Mouse (Mus musculus): ENCODE results near the gene Coro2b.

The Coro2b gene

GRCm38 (mm10) chr9:62394163-62394562 lies 142.7 kb downstream of the Coro2b start:
- in situ Hi-C loops (cut with MboI, MseI), result no loop called here

- in situ Hi-C loops (cut with MboI, MseI), result no loop called here
Measured at GRCm38 (mm10) chr9:62393531-62393930, 143.3 kb downstream of the Coro2b start.

- in situ Hi-C loops (cut with MboI, MseI), result no loop called here
Measured at GRCm38 (mm10) chr9:62389735-62390134, 147.1 kb downstream of the Coro2b start.

- in situ Hi-C loops (cut with MboI, MseI), result no loop called here
Measured at GRCm38 (mm10) chr9:62385727-62386518, 150.9 kb downstream of the Coro2b start.

GRCm38 (mm10) chr9:62385062-62385461 lies 151.8 kb downstream of the Coro2b start:
- in situ Hi-C loops (cut with MboI, MseI), result no loop called here

- in situ Hi-C loops (cut with MboI, MseI), result no loop called here
Measured at GRCm38 (mm10) chr9:62382519-62383084, 154.2 kb downstream of the Coro2b start.

- in situ Hi-C loops (cut with MboI, MseI), result no loop called here
Measured at GRCm38 (mm10) chr9:62381402-62381913, 155.4 kb downstream of the Coro2b start.

GRCm38 (mm10) chr9:62380351-62380750 lies 156.5 kb downstream of the Coro2b start:
- in situ Hi-C loops (cut with MboI, MseI), result no loop called here

GRCm38 (mm10) chr9:62377897-62378296 lies 158.9 kb downstream of the Coro2b start:
- in situ Hi-C loops (cut with MboI, MseI), result no loop called here

- in situ Hi-C loops (cut with MboI, MseI), result loop anchor here (5.0 to 25.0 kb wide), 2 partner anchors 82 to 1338 kb away; no protein-coding TSS in a partner anchor
Measured at GRCm38 (mm10) chr9:62374276-62374675, 162.6 kb downstream of the Coro2b start.

GRCm38 (mm10) chr9:62373222-62374123 lies 163.4 kb downstream of the Coro2b start:
- in situ Hi-C loops (cut with MboI, MseI), result loop anchor here (5.0 to 25.0 kb wide), 2 partner anchors 81 to 1339 kb away; no protein-coding TSS in a partner anchor

- in situ Hi-C loops (cut with MboI, MseI), result loop anchor here (5.0 to 25.0 kb wide), 2 partner anchors 80 to 1340 kb away; no protein-coding TSS in a partner anchor
Measured at GRCm38 (mm10) chr9:62372556-62373221, 164.2 kb downstream of the Coro2b start.

GRCm38 (mm10) chr9:62371745-62372555 lies 164.9 kb downstream of the Coro2b start:
- in situ Hi-C loops (cut with MboI, MseI), result loop anchor here (5.0 to 25.0 kb wide), 2 partner anchors 80 to 1340 kb away; no protein-coding TSS in a partner anchor

- in situ Hi-C loops (cut with MboI, MseI), result loop anchor here (5.0 to 25.0 kb wide), 2 partner anchors 78 to 1342 kb away; no protein-coding TSS in a partner anchor
Measured at GRCm38 (mm10) chr9:62370648-62371280, 166.1 kb downstream of the Coro2b start.

GRCm38 (mm10) chr9:62370186-62370585 lies 166.7 kb downstream of the Coro2b start:
- in situ Hi-C loops (cut with MboI, MseI), result loop anchor here (5.0 to 25.0 kb wide), 2 partner anchors 78 to 1342 kb away; no protein-coding TSS in a partner anchor
